Mouse (Mus musculus) lung, embryonic 15.5 days (tissue): ENCODE data around the gene Ubxn11. TPM values are rescaled to one million over a fixed set of nuclear protein-coding genes. Genes with fewer than 3 reads are reported as not detected.

Experiments
- ATAC-seq: fragments of 200-750 bp; cut with Nextera tagmentation; 2 replicates; pipeline ENCODE4 v1.8.0; 2017; ENCODE audit warnings: moderate number of reproducible peaks, borderline replicate concordance; ENCODE audit not compliant: low FRiP score, low TSS enrichment; ENCODE audit errors: extremely low read depth
- H3K27ac ChIP-seq: fragments of 300-500 bp; sonication (generic); 2 replicates; pipeline ENCODE4 v1.5.1; 2015; ENCODE audit warnings: moderate library complexity, mild to moderate bottlenecking, inconsistent platforms
- H3K27me3 ChIP-seq: fragments of 300-500 bp; sonication (generic); 2 replicates; pipeline ENCODE4 v1.6.1; 2015; ENCODE audit warnings: inconsistent platforms
- H3K36me3 ChIP-seq: fragments of 300-500 bp; sonication (generic); 2 replicates; pipeline ENCODE4 v1.6.1; 2015; ENCODE audit warnings: inconsistent platforms
- H3K4me1 ChIP-seq: fragments of 300-500 bp; sonication (generic); 2 replicates; pipeline ENCODE4 v1.6.1; 2015; ENCODE audit warnings: inconsistent platforms
- H3K4me2 ChIP-seq: fragments of 300-500 bp; sonication (generic); 2 replicates; pipeline ENCODE4 v1.6.1; 2015; ENCODE audit warnings: inconsistent platforms, mild to moderate bottlenecking, moderate library complexity
- H3K4me3 ChIP-seq: fragments of 300-500 bp; sonication (generic); 2 replicates; pipeline ENCODE4 v1.5.1; 2015; ENCODE audit warnings: mild to moderate bottlenecking, inconsistent platforms
- H3K9ac ChIP-seq: fragments of 300-500 bp; sonication (generic); 2 replicates; pipeline ENCODE4 v1.6.1; 2015; ENCODE audit warnings: inconsistent platforms
- H3K9me3 ChIP-seq: fragments of 300-500 bp; sonication (generic); 2 replicates; pipeline ENCODE4 v1.6.1; 2016; ENCODE audit warnings: inconsistent platforms
- WGBS: fragments of 180-500 bp; shearing (Covaris S2); methylation state at CpG from one replicate; pipeline ENCODE4 v1.1.7; 2015; 5-methylcytosine and 5-hydroxymethylcytosine counted together
- polyA plus RNA-seq: library from polyadenylated mRNA; unstranded; fragments of >200 nt; fragmentation: Nextera tagmentation; extraction: Ambion mirVana; gene quantifications from 2 replicates; pipeline ENCODE4 v1.2.1, GENCODE M21; 2015

Gene Ubxn11
- polyA plus RNA-seq, 1 experiment from 2014 or later, result 9.1 TPM

DNA sequence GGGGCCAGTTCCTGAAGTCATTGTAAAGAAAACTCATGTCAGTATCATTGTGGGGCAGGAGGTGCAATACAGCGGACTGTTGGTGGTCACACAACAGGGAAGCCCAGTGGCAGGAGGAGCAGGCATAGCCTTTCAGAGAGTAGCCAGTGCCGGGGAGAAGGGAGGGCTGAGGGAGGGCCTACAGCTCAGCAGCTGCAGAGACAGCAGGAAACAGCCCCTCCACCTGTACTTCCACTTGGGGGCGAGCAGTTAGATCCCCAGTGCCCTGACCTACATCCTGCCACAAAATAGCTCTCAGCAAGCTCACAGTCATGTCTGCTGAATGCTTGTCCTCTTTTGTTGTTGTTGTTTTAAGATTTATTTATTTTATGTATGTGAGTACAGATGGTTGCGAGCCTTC lies 19.2 kb downstream of the Ubxn11 start:
- 42% methylated on average over 4 of the region's 4 CpGs for WGBS
- ATAC-seq, result no peak
- Histone ChIP-seq H3K9me3 (no peaks in the 10 kb centered on the region), H3K36me3 (no peaks in the 10 kb centered on the region), H3K4me2 (no peak overlapping the region), H3K4me3 (no peak overlapping the region), H3K4me1 (peaks cover 9% of the 10 kb centered on the region; the same call in 1 of the 2 replicates), H3K27me3 (no peaks in the 10 kb centered on the region), H3K27ac (no peak overlapping the region), H3K9ac (no peak overlapping the region)

DNA sequence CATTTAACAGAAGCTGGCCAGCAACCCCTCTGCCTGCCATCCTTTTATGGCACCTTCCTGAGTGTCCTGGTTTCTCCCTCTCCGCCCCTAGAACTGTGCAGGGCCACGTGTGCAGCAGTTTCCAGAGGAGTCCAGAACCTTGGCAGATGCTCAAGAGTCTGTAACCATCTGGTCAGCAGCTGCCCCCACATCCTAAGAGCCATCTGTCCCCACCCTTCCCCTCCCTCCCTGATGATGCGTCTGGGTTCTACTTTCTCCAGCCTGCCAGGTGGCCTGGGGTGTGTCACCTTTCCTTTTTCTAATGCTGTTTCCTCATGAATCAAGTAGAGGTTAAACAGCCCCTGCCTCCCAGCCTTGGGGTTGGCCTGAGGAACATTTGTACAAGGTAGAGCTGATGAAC lies 19.9 kb downstream of the Ubxn11 start:
- Histone ChIP-seq H3K9me3 (no peaks in the 10 kb centered on the region), H3K9ac (no peak overlapping the region), H3K4me1 (peaks cover 14% of the 10 kb centered on the region), H3K4me3 (no peak overlapping the region), H3K27me3 (no peaks in the 10 kb centered on the region), H3K27ac (no peak overlapping the region), H3K36me3 (no peaks in the 10 kb centered on the region), H3K4me2 (no peak overlapping the region)
- 27% methylated on average over 3 of the region's 3 CpGs for WGBS
- no peak for ATAC-seq

DNA sequence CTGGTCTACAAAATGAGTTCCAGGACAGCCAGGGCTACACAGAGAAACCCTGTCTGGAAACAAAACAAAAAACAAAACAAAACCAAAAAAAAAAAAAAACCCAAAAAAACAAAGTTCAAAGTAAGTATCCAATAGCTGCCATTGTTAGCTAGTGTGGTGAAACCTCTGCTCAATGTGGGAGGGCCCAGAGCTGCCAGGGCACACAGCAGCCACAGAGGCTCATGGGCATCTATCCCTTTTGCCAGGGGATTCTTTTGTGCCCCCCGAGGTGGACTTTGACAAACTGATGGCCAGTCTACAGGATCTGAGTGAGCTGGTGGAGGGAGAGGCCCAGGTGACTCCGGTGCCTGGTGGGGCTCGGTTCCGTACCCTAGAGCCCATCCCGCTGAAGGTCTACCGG lies 20.8 kb downstream of the Ubxn11 start:
- no peak for ATAC-seq

DNA sequence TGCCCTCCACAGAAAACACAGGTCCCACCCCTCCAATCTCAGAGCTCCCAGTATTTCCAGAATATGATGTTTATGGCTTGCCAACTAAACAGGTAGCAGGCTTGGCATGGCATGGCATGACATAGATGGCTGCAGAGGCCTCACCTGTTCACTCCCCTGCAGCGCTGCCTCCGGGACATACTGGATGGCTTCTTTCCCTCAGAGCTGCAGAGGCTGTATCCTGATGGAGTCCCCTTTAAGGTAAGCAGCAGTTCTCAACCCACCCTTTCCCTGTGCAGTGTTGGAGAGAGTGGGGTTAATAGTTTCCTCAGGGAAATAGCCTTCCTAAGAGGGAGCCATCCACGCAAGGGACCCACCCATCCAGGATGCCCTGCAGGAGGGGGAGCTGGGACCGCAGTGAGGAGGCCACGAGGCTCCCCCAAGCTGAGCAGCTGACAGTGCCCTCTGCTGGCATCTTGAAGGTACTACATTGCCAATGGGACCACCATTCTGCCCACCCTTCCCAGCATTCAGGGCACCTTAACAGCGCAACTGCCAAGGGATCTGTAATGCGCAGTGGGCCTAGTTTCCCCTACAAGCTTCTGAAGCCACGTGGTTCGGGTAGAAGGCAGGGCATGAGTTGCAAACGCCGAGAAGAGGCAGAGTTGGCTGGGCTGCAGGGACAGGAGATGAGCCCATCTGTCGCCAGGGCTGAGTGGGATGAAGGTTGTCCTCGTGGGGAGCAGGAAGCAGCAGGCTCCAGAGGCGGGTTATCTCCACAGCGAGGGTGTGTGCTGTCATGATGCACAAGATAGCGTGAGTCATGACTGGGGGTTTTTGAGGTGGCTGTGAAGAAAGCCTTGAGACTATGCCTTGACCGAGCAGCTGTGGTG lies 21.5 kb downstream of the Ubxn11 start:
- Histone ChIP-seq H3K4me3 (no peak overlapping the region), H3K27ac (no peak overlapping the region), H3K9me3 (no peaks in the 10 kb centered on the region), H3K4me2 (no peak overlapping the region), H3K36me3 (no peaks in the 10 kb centered on the region), H3K27me3 (no peaks in the 10 kb centered on the region), H3K9ac (no peak overlapping the region), H3K4me1 (peaks cover 18% of the 10 kb centered on the region)
- 23% methylated on average over 17 of the region's 17 CpGs for WGBS
- ATAC-seq, result no peak

More for the DNA sequence above, 20.8 kb downstream of the Ubxn11 start:
- Histone ChIP-seq H3K27me3 (no peaks in the 10 kb centered on the region), H3K4me2 (no peak overlapping the region), H3K27ac (no peak overlapping the region), H3K4me1 (peaks cover 22% of the 10 kb centered on the region), H3K36me3 (no peaks in the 10 kb centered on the region), H3K4me3 (no peak overlapping the region), H3K9me3 (no peaks in the 10 kb centered on the region), H3K9ac (no peak overlapping the region)
- WGBS, result 91% methylated on average over 6 of the region's 6 CpGs

DNA sequence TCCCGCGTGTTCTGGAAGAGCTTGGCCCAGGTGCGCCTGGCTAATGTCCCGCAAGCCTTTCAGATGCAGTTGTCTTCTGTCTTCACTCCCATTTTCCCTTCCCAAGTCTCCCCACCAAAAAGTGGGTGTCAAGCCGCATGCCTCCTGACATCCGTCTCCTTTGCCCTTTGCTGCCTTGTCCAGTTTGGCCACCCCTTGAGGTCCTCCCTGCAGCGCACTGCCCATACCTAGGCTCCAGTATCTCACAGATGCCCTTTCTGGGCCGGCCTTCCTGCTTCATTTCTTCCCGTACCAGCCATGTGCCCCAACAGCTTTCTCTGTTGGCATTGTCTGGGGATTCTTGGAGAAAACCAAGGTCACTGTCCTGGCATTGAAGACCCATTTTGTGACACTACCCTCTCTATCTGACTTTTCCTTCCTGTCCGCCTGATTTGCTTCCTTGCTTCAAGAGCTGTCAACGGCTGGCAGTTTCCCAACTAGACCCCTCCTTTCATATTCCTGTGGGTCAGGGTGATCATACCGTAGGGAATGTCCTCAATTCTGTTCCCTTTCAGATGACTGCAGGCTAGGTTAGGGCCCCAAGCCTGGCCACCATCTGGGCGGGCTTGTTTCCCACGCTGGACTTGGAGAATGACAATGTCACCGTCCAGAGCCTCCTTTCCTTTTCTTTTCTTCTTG lies 23.2 kb downstream of the Ubxn11 start:
- peaks cover 30% of the 10 kb centered on the region for H3K4me1 ChIP-seq
- 82% methylated on average over 15 of the region's 15 CpGs for WGBS
- no peak overlapping the region for H3K9ac ChIP-seq
- H3K9me3 ChIP-seq, result no peaks in the 10 kb centered on the region
- H3K36me3 ChIP-seq, result no peaks in the 10 kb centered on the region
- H3K4me2 ChIP-seq, result no peak overlapping the region
- ATAC-seq, result no peak
- no peaks in the 10 kb centered on the region for H3K27me3 ChIP-seq
- H3K27ac ChIP-seq, result no peak overlapping the region
- H3K4me3 ChIP-seq, result no peak overlapping the region

DNA sequence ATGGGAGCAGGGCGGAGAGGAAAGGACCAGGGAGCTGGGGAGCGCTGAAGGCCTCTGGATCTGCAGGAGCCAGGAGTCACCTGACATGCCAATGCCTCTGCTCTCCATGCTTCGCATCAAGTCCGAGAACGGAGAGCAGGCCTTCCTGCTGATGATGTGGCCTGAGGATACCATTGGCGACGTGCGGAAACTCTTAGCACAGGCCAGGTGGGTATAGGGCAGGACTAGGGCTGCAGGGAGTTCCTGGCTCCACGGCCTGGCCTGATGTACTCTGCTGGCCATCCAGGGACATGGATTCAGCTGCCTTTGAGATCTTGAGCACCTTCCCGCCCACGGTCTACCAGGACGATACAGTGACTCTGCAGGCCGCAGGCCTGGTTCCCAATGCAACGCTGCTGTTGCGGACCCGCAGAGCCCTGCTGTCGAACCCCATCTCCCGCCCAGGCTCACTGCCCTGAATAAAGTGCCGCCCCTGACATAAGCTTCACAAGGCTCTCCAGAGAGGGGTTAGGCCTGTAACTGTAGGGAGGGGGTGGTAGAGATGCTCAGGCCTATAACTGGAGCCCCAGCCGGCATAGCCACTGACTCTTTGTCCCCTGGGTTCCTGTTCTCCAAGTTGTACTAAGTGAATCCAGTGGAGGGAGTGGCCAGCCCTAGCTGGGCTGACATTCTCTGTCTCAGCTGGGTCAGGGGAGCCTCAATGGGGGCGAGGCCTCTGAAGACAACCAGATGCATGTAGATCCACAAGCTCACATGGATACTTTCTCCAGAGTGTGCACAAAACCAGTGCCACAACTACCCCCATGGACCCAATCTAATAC lies 24.1 kb downstream of the Ubxn11 start:
- Histone ChIP-seq H3K4me2 (no peak overlapping the region), H3K36me3 (no peaks in the 10 kb centered on the region), H3K9me3 (no peaks in the 10 kb centered on the region), H3K4me3 (no peak overlapping the region), H3K9ac (no peak overlapping the region), H3K27me3 (no peaks in the 10 kb centered on the region), H3K27ac (no peak overlapping the region), H3K4me1 (peaks cover 30% of the 10 kb centered on the region)
- 86% methylated on average over 21 of the region's 21 CpGs for WGBS
- no peak for ATAC-seq

DNA sequence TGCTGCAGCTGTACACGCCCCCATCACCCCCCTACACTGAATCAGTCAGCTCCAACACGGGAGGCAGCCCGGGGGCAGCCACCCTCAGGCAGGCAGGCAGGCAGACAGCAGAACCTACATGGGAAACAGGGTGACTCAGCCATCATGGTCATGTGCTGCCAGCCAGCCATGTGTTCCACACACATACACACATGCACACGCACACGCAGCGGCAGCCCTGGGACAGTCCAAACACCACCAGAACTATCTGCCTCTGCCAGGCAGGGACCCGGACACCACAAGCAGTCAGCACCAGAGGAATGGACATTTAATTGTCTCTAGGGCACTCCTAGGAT lies 24.7 kb downstream of the Ubxn11 start:
- no peak overlapping the region for H3K9ac ChIP-seq
- 79% methylated on average over 7 of the region's 7 CpGs for WGBS
- no peaks in the 10 kb centered on the region for H3K27me3 ChIP-seq
- no peaks in the 10 kb centered on the region for H3K9me3 ChIP-seq
- H3K4me1 ChIP-seq, result peaks cover 30% of the 10 kb centered on the region
- H3K27ac ChIP-seq, result no peak overlapping the region
- no peak for ATAC-seq
- no peak overlapping the region for H3K4me3 ChIP-seq
- no peaks in the 10 kb centered on the region for H3K36me3 ChIP-seq
- peak overlapping the region; percentile 85; the same call in 1 of the 2 replicates for H3K4me2 ChIP-seq

DNA sequence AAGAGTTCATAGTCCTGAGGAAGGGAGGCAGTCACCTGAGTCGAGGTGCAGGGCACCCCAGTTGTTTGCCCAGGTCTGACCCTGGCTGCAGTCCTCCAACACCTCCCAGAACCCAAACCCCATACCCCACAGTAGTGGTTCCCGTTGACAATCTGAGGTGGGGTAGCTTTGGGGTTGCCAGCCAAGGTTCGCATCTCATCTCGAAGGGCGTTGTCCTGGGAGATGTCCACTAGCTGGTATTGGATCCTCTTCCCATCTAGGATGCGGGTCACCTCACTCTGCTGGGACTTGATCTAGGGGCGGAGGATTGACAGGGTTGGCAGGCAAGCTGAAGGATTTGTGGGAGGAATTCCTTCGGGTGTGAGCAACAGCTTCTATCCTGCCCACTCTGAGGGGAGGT lies 25.4 kb downstream of the Ubxn11 start:
- Histone ChIP-seq H3K9ac (peak overlapping the region; percentile 70), H3K4me2 (peak overlapping the region; percentile 85), H3K4me1 (peaks cover 30% of the 10 kb centered on the region), H3K9me3 (no peaks in the 10 kb centered on the region), H3K36me3 (no peaks in the 10 kb centered on the region), H3K4me3 (peak overlapping the region; percentile 69), H3K27ac (no peak overlapping the region), H3K27me3 (no peaks in the 10 kb centered on the region)
- no peak for ATAC-seq
- 40% methylated on average over 8 of the region's 8 CpGs for WGBS

DNA sequence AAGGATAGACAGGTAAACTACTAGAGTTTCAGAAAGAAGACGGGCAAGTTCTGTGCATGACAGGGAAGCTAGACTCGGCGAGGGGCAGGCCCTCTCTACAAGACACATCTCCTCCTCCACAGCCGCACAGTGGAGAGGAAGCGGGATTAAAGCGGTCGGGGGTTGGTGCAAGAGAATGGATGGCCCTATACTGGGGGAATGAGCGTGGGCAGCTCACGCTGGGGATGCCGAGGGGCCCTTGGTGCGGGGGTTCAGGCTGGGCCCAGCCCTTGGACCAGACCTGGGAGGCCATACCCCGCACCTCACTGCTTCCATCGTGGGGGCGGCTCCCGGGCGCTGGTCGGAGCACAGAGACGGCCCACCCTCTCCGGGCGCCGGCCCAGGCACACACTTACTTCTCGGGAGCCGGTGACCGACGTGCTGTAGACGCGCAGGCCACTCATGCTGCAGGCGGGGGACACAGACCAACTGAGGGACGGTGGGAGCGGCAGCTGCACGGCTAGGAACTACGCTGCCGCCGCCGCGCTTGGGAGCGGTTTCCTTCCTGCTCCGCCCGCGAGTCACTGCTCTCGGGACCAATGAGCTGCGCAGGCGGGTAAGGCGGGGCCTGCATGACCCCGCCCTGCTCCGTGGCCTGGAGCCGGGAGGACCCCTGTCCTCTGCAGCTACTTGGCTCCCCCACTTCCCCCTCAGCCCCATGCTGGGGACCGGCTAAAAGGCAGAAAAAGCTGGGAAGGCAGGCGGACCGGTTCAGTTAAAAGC lies 26.0 kb downstream of the Ubxn11 start, which contains the start of gene Sh3bgrl3:
Gene Sh3bgrl3 (minus strand): TSS at position 569 of the 762 bp plus-strand sequence.
- Histone ChIP-seq H3K4me2 (peak within 1 kb of the TSS; percentile 85), H3K4me3 (peak within 1 kb of the TSS; percentile 69), H3K27ac (peak within 1 kb of the TSS; percentile 97), H3K4me1 (peaks cover 30% of the 10 kb centered on the region), H3K9ac (peak within 1 kb of the TSS; percentile 70), H3K9me3 (no peaks in the 10 kb centered on the region), H3K36me3 (no peaks in the 10 kb centered on the region), H3K27me3 (no peaks in the 10 kb centered on the region)
- WGBS, result under 1% methylated on average over 50 of the region's 50 CpGs
- peak; percentile 93 for ATAC-seq

DNA sequence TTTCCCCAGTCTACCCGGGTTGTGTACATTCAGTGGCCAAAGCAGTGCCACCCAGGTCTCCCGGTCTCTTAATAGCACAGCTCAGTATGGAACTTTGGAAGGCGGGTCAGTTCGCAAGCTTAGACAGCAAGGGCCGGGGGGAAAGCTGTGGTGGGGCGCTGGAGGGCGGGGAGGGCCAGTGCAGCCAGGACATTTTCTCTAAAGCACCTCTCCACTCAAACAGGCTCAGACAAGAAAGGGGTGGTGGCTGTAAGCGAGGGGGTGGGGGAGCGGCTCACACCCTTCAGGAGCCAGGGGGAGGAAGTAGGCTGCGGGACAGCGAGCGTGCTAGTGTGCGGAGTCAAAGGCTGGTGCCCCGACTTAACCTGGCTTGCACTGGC lies 26.6 kb downstream of the Ubxn11 start:
- Histone ChIP-seq H3K9me3 (no peaks in the 10 kb centered on the region), H3K36me3 (no peaks in the 10 kb centered on the region), H3K27ac (peak overlapping the region; percentile 97), H3K4me1 (peaks cover 30% of the 10 kb centered on the region), H3K4me3 (peak overlapping the region; percentile 69), H3K27me3 (no peaks in the 10 kb centered on the region), H3K4me2 (peak overlapping the region; percentile 85), H3K9ac (peak overlapping the region; percentile 70)
- ATAC-seq, result peak; percentile 60
- under 1% methylated on average over 14 of the region's 14 CpGs for WGBS

DNA sequence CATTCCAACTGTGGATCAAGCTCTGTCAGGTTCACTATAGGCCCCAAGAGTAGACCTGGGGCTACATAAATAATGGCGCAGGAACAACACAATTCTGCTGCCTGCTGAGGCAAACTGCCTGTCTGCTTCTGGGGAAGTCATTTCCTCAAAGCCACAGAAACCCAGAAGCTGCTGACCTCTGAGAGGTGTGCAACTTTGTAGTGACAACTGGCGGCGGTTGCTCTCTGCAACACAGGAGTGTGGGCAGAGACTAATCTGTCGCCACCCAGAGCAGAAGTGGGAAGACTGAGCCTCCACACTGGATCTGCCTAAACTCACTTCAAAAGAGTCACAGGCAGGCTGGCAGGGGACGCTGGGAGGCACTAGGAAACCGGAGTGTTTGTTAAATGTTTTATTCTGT lies 27.1 kb downstream of the Ubxn11 start:
- Histone ChIP-seq H3K9ac (peak overlapping the region; percentile 70), H3K9me3 (no peaks in the 10 kb centered on the region), H3K4me1 (peaks cover 26% of the 10 kb centered on the region), H3K27ac (peak overlapping the region; percentile 97), H3K36me3 (no peaks in the 10 kb centered on the region), H3K4me2 (peak overlapping the region; percentile 85), H3K4me3 (peak overlapping the region; percentile 69), H3K27me3 (no peaks in the 10 kb centered on the region)
- ATAC-seq, result no peak
- WGBS, result 25% methylated on average over 6 of the region's 6 CpGs
